Mouse (Mus musculus): ENCODE results near the gene Zfp317. TPM values are rescaled to one million over a fixed set of nuclear protein-coding genes. Genes with fewer than 3 reads are reported as not detected.
"Not testable (repeated sequence)": the region's sequence is repeated elsewhere in the genome, so short reads cannot be mapped to it uniquely, and the experiment has no call there.

Gene Zfp317
- polyA plus RNA-seq, 1 experiment from 2014 or later = 12.0 TPM

- DNase-seq (ENCODE audit: low spot score) = no peak
- TF ChIP-seq CTCF (IDR thresholded peaks at IDR 0.05) (no peak), EP300 (IDR thresholded peaks at IDR 0.05) (no peak)
These were observed 69.5 kb downstream of the Zfp317 start for GRCm38 (mm10) chr9:19691426-19691825.

GRCm38 (mm10) chr9:19692430-19692829 lies 70.5 kb downstream of the Zfp317 start:
- no peak overlapping the region for H3K4me3 ChIP-seq (ENCODE audit: low read depth, low read length)
- H3K4me1 ChIP-seq (ENCODE audit: insufficient read depth, low read depth, low read length) = no peaks in the 10 kb centered on the region
- no peaks in the 10 kb centered on the region for H3K36me3 ChIP-seq (ENCODE audit: insufficient read depth, low read length)
- TF ChIP-seq EP300 (IDR thresholded peaks at IDR 0.05) (no peak), CTCF (IDR thresholded peaks at IDR 0.05) (no peak)
- H3K9ac ChIP-seq (replicated peaks; ENCODE audit: low read depth) = no peak overlapping the region
- H3K4me2 ChIP-seq (replicated peaks; ENCODE audit: low read depth, low read length) = no peak overlapping the region
- H3K9me3 ChIP-seq (ENCODE audit: low read length) = no peaks in the 10 kb centered on the region
- WGBS = 61% methylated on average over 2 of the region's 2 CpGs
- H3K27ac ChIP-seq (ENCODE audit: low read length) = no peak overlapping the region
- no peaks in the 10 kb centered on the region for H3K27me3 ChIP-seq (replicated peaks; ENCODE audit: insufficient read depth, low read length)
- DNase-seq (ENCODE audit: low spot score) (no peak), ATAC-seq (no peak)

More at GRCm38 (mm10) chr9:19691426-19691825, 69.5 kb downstream of the Zfp317 start:
- WGBS = 58% methylated on average over 1 of the region's 1 CpGs
- Histone ChIP-seq H3K9ac (replicated peaks; ENCODE audit: low read depth) (no peak overlapping the region), H3K4me1 (ENCODE audit: insufficient read depth, low read depth, low read length) (no peaks in the 10 kb centered on the region), H3K36me3 (ENCODE audit: insufficient read depth, low read length) (no peaks in the 10 kb centered on the region), H3K4me2 (replicated peaks; ENCODE audit: low read depth, low read length) (no peak overlapping the region), H3K4me3 (ENCODE audit: low read depth, low read length) (no peak overlapping the region), H3K9me3 (ENCODE audit: low read length) (no peaks in the 10 kb centered on the region), H3K27me3 (replicated peaks; ENCODE audit: insufficient read depth, low read length) (no peaks in the 10 kb centered on the region), H3K27ac (ENCODE audit: low read length) (no peak overlapping the region)
- ATAC-seq = no peak

GRCm38 (mm10) chr9:19694285-19694684 lies 72.4 kb downstream of the Zfp317 start:
- ATAC-seq; H3K27ac ChIP-seq (ENCODE audit: low read length); H3K9me3 ChIP-seq (ENCODE audit: low read length); H3K4me2 ChIP-seq (replicated peaks; ENCODE audit: low read depth, low read length); DNase-seq (ENCODE audit: low spot score); H3K36me3 ChIP-seq (ENCODE audit: insufficient read depth, low read length); H3K4me1 ChIP-seq (ENCODE audit: insufficient read depth, low read depth, low read length); H3K4me3 ChIP-seq (ENCODE audit: low read depth, low read length); H3K9ac ChIP-seq (replicated peaks; ENCODE audit: low read depth); H3K27me3 ChIP-seq (replicated peaks; ENCODE audit: insufficient read depth, low read length): not testable (repeated sequence)
- 59% methylated on average over 2 of the region's 2 CpGs for WGBS

- not testable (repeated sequence) for H3K36me3 ChIP-seq (ENCODE audit: insufficient read depth, low read length); H3K27ac ChIP-seq (ENCODE audit: low read length); H3K4me1 ChIP-seq (ENCODE audit: insufficient read depth, low read depth, low read length); H3K9ac ChIP-seq (replicated peaks; ENCODE audit: low read depth); ATAC-seq; H3K4me2 ChIP-seq (replicated peaks; ENCODE audit: low read depth, low read length); H3K9me3 ChIP-seq (ENCODE audit: low read length); H3K4me3 ChIP-seq (ENCODE audit: low read depth, low read length); H3K27me3 ChIP-seq (replicated peaks; ENCODE audit: insufficient read depth, low read length); DNase-seq (ENCODE audit: low spot score)
- WGBS = 73% methylated on average over 9 of the region's 9 CpGs
These were observed 73.0 kb downstream of the Zfp317 start for GRCm38 (mm10) chr9:19694898-19695379.

Other genes starting within 250 kb of the Zfp317 start
- gene Olfr847, start 243.4 kb upstream of the Zfp317 start, polyA plus RNA-seq (2015; fragmentation: Nextera tagmentation; extraction: Ambion mirVana) = not detected in 2 replicates
- gene Olfr849, start 181.8 kb upstream of the Zfp317 start, polyA plus RNA-seq (2015; fragmentation: Nextera tagmentation; extraction: Ambion mirVana) = not detected in 2 replicates
- not detected in 2 replicates for gene Olfr850, start 143.9 kb upstream of the Zfp317 start, polyA plus RNA-seq (2015; fragmentation: Nextera tagmentation; extraction: Ambion mirVana)
- not detected in 2 replicates for gene Olfr851, start 128.8 kb upstream of the Zfp317 start, polyA plus RNA-seq (2015; fragmentation: Nextera tagmentation; extraction: Ambion mirVana)
- not detected in 2 replicates for gene Olfr853, start 81.0 kb upstream of the Zfp317 start, polyA plus RNA-seq (2015; fragmentation: Nextera tagmentation; extraction: Ambion mirVana)
- not detected in 2 replicates for gene Olfr854, start 54.7 kb upstream of the Zfp317 start, polyA plus RNA-seq (2015; fragmentation: Nextera tagmentation; extraction: Ambion mirVana)
- gene Olfr855, start 39.5 kb upstream of the Zfp317 start, polyA plus RNA-seq (2015; fragmentation: Nextera tagmentation; extraction: Ambion mirVana) = not detected in 2 replicates
- gene Olfr857, start 87.3 kb downstream of the Zfp317 start, polyA plus RNA-seq (2015; fragmentation: Nextera tagmentation; extraction: Ambion mirVana) = not detected in 2 replicates
- gene Olfr58, start 158.2 kb downstream of the Zfp317 start, polyA plus RNA-seq (2015; fragmentation: Nextera tagmentation; extraction: Ambion mirVana) = not detected in 2 replicates
- gene Olfr859, start 182.8 kb downstream of the Zfp317 start, polyA plus RNA-seq (2015; fragmentation: Nextera tagmentation; extraction: Ambion mirVana) = not detected in 2 replicates
- gene Olfr860, start 227.6 kb downstream of the Zfp317 start, polyA plus RNA-seq (2015; fragmentation: Nextera tagmentation; extraction: Ambion mirVana) = not detected in 2 replicates